19 mouse cellular contexts compared by ENCODE assay signal in genomic region chr13:90404392-90404791, GRCm38 (mm10).
"Had no signal": no experiment of that assay in that cellular context is flagged by ENCODE, and none has a peak within 500 bp of the region (broad histone marks: within the 10 kb centered on the region; RNA-seq: fewer than 3 reads in every experiment).

No protein-coding gene starts in this region.

- H3K4me2 ChIP-seq: lung, embryonic 14.5 days; midbrain, embryonic 12.5 days; neural tube, embryonic 13.5 days; neural tube, embryonic 15.5 days had no signal

- H3K9ac ChIP-seq: liver, embryonic 14.5 days; lung, embryonic 14.5 days; midbrain, embryonic 12.5 days; neural tube, embryonic 13.5 days; neural tube, embryonic 15.5 days had no signal

- ATAC-seq: midbrain, embryonic 16.5 days had no signal

- H3K4me1 ChIP-seq: midbrain, embryonic 12.5 days; neural tube, embryonic 13.5 days; neural tube, embryonic 15.5 days had no signal

- H3K27me3 ChIP-seq: midbrain, embryonic 12.5 days; neural tube, embryonic 13.5 days; neural tube, embryonic 15.5 days had no signal

- H3K4me3 ChIP-seq: midbrain, embryonic 12.5 days; myocyte; neural tube, embryonic 13.5 days; neural tube, embryonic 15.5 days had no signal

- H3K36me3 ChIP-seq: midbrain, embryonic 12.5 days; neural tube, embryonic 13.5 days; neural tube, embryonic 15.5 days had no signal

- H3K27ac ChIP-seq: liver, embryonic 14.5 days; midbrain, embryonic 12.5 days; neural tube, embryonic 13.5 days; neural tube, embryonic 15.5 days had no signal

- H3K9me3 ChIP-seq: midbrain, embryonic 12.5 days; neural tube, embryonic 13.5 days; neural tube, embryonic 15.5 days had no signal

- DNase-seq: lung, adult 18-20 months; lung, embryonic 14.5 days; lung, postnatal 10 days; lung, postnatal 4 days; midbrain, embryonic 14.5 days; retina, postnatal 1 day; right cerebral cortex, adult 18-20 months; right cerebral cortex, postnatal 25 days; right cerebral cortex, postnatal 4 days; spleen, adult 18-20 months; thymus, adult 18-20 months; thymus, postnatal 25 days; thymus, postnatal 4 days had no signal
